Mouse (Mus musculus) bone marrow macrophage, adult 2 months (primary cell): Measurements from ENCODE around the gene Gse1. TPM values are rescaled to one million over a fixed set of nuclear protein-coding genes. Genes with fewer than 3 reads are reported as not detected.

Experiments
- H3K27ac ChIP-seq: 2 replicates; pipeline ENCODE4 v1.5.1; 2012; ENCODE audit warnings: low read depth, low read length; ENCODE audit not compliant: insufficient read depth
- H3K4me1 ChIP-seq: 2 replicates; pipeline ENCODE4 v1.6.1; 2012; ENCODE audit warnings: low read length; ENCODE audit not compliant: control insufficient read depth, insufficient read depth
- H3K4me3 ChIP-seq: 2 replicates; pipeline ENCODE4 v1.5.1; 2012; ENCODE audit warnings: mild to moderate bottlenecking, low read length, moderate library complexity; ENCODE audit not compliant: insufficient read depth
- CTCF ChIP-seq: IDR thresholded peaks from 2 replicates; pipeline ENCODE4 v1.5.1; 2012; ENCODE audit warnings: low read depth, mild to moderate bottlenecking, low read length, moderate library complexity
- POLR2A ChIP-seq: IDR thresholded peaks from 2 replicates; pipeline ENCODE4 v1.6.1; 2012; ENCODE audit warnings: mild to moderate bottlenecking, low read depth, low read length, borderline replicate concordance
- polyA plus RNA-seq: library from polyadenylated mRNA; stranded (reverse); fragments of >200 nt; gene quantifications from 2 replicates; pipeline ENCODE4 v1.2.4, GENCODE M21; 2012; ENCODE audit not compliant: missing spikeins, insufficient read depth, insufficient read length

The Gse1 gene
- polyA plus RNA-seq = 12.4 and 15.1 TPM in 2 replicates

DNA sequence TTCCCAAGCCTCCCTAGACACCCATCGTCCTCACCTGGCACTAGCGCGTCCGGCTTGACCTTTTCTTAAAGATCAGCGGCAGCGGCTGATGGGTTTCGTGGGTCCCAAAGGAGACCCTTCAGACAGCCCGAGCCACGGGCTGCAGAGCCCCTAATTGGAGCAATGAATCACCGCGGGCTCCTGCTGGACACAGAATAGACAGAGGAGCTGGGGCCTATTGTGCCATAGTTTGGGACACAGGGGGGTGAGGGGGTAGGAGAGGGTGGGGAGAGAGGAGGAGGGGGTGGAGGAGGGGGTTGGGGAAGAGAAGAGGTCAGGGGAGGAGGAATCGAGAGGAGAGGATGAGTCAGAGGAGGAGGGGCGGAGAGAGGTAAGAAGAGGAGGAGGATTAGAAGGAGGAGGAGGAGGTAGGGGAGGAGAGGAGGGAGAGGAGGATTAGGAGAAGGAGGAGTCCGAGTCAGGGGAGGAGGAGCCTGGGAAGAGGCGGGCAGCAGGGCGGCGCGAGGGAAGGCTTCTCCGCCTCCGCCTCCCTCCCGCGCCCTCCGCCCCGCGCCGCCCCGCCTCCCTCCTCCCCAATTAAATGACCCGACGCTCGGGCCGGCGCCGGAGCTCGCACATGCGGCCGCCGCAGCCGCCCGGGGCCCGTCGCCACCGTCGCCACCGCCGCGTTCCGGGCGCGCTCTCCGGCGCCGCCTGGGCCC is at the start of gene Gse1:
Gene Gse1 (plus strand): TSS at position 566 of the 701 bp plus-strand sequence.
- Histone ChIP-seq H3K4me1 (peaks cover 33% of the 10 kb centered on the region), H3K27ac (no peak within 1 kb of the TSS), H3K4me3 (peak within 1 kb of the TSS; percentile 65)
- TF ChIP-seq CTCF = no peak
- TF ChIP-seq POLR2A = no peak

DNA sequence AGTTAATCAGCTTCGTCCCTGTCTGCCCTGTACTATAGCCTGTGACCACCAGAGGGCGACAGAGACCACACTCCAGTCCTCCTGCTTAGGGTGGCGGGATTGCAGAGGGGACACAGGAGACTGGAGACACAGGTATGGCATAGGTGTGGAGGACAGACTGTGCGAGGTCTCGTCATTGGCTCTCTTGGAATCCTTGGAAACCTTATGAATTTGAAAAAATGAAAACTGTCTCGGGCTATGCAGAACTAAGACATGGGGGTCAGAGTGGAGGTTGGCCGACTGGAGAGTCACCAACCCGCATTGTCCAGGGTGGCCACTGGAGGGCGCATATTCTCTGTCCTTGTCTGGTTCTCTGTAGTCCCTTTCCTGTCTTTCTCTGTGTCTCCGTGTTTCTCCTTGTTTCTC is 49.2 kb upstream of the Gse1 start:
- H3K4me1 ChIP-seq = peaks cover 6% of the 10 kb centered on the region
- H3K27ac ChIP-seq = no peak overlapping the region
- TF ChIP-seq CTCF (peak; percentile 99), POLR2A (no peak)
- peak overlapping the region; percentile 22 for H3K4me3 ChIP-seq

GRCm38 (mm10) chr8:120180445-120180970 is 47.7 kb upstream of the Gse1 start:
- Histone ChIP-seq H3K4me3 (no peak overlapping the region), H3K27ac (no peak overlapping the region), H3K4me1 (peaks cover under 1% of the 10 kb centered on the region; the same call in 1 of the 2 replicates)
- no peak for TF ChIP-seq POLR2A

GRCm38 (mm10) chr8:120181274-120181673 is 47.0 kb upstream of the Gse1 start:
- TF ChIP-seq POLR2A (no peak), CTCF (no peak)
- H3K4me1 ChIP-seq = no peaks in the 10 kb centered on the region
- H3K4me3 ChIP-seq = no peak overlapping the region
- no peak overlapping the region for H3K27ac ChIP-seq

DNA sequence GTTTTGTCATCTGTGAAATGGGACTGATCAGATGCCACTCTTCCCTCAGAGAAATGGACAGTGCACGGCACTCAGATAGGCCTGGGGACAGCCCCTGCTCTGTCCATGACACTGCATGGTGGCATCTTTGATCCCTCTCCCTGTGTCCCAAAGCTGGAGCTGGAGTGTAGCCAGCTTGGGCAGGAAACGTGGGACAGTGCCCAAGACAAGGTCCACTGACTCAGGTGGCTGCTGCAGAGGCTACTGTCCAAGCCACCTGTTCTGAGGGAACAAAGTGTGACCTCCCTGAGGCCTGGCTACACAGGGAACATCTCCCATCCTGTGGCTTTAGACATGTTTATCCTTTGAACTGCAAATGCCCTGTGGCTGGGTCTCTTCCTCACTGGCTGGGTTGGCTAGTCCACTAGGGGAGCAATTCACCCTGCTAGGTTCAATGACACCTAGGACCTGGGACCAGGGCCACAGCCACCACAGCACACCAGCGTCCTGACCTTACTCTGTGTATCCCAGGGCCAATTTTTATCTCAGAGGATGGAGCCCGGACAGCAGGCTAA is 46.3 kb upstream of the Gse1 start:
- no peak for TF ChIP-seq CTCF
- TF ChIP-seq POLR2A = no peak
- Histone ChIP-seq H3K27ac (no peak overlapping the region), H3K4me3 (no peak overlapping the region), H3K4me1 (no peaks in the 10 kb centered on the region)

DNA sequence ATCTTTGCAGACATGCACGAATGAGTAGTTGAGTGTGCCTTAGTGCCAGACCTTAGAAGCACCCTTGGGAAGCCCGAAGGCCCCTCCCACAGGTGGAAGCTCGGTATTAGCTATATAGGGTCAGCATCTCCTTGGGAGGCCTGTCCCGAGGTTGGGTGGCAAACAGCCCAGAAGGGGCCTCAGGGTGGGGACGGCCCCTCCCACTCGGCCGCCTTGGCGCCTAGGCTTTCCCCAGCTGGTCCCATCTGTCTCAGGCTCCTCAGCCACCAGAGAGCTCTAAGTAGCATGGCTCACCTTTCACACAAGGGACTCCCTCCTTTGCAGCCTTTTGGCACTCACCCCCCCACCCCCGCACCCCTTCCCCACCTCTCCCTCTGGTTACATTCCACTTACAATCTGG is 43.9 kb upstream of the Gse1 start:
- TF ChIP-seq POLR2A (no peak), CTCF (no peak)
- H3K4me1 ChIP-seq = 0 out of 2 replicates have a peak, but pooled peaks cover 1% of the 10 kb centered on the region
- H3K27ac ChIP-seq = no peak overlapping the region
- no peak overlapping the region for H3K4me3 ChIP-seq

- no peak for TF ChIP-seq POLR2A
- TF ChIP-seq CTCF = no peak
- Histone ChIP-seq H3K4me3 (no peak overlapping the region), H3K27ac (no peak overlapping the region), H3K4me1 (0 out of 2 replicates have a peak, but pooled peaks cover 2% of the 10 kb centered on the region)
Observed at GRCm38 (mm10) chr8:120184850-120185792, 43.1 kb upstream of the Gse1 start.

DNA sequence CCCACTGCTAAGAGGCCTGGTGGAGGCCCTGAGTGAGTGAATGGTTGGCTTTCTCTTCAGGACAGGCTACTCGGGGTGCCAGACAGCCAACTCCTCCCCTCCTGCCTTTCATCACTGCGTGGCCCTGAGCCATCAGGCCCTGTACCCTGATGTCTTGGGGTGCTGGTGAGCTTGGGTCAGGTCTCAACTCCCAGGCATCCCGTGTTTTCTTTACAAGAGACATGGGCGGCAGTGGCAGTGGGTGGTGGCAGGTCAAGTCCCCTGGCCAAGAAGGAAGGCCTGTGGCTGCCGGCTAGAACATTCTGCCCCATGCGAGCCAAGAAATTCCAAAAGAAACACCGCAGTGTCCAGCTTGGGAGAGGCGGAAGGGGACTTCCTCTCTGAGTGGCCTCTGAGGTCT is 41.8 kb upstream of the Gse1 start:
- Histone ChIP-seq H3K4me3 (no peak overlapping the region), H3K27ac (no peak overlapping the region), H3K4me1 (0 out of 2 replicates have a peak, but pooled peaks cover 5% of the 10 kb centered on the region)
- TF ChIP-seq POLR2A = no peak
- no peak for TF ChIP-seq CTCF

DNA sequence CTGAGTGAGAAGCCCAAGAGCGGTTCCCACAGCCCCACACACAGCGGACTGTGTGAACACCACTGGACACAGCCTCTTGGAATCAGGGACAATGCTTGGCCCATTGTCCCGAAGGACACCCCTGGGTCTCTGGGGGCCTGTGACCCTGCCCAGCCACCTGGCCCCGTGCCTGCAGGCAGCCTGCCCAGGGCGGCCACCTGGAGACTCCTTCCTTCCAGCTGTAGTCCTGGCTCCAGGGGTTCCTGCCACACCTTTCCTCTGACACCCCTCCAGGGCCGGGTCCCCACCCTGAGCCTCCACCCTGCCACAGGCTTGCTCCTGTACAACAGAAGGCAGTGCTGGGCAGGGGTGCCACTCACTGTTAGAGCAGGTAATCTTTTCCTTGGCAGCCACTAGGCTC is 39.7 kb upstream of the Gse1 start:
- 0 out of 2 replicates have a peak, but pooled peaks cover 5% of the 10 kb centered on the region for H3K4me1 ChIP-seq
- H3K27ac ChIP-seq = no peak overlapping the region
- no peak overlapping the region for H3K4me3 ChIP-seq
- no peak for TF ChIP-seq POLR2A
- TF ChIP-seq CTCF = no peak

- Histone ChIP-seq H3K4me1 (0 out of 2 replicates have a peak, but pooled peaks cover 5% of the 10 kb centered on the region), H3K4me3 (no peak overlapping the region), H3K27ac (no peak overlapping the region)
- TF ChIP-seq POLR2A (no peak), CTCF (no peak)
Observed at GRCm38 (mm10) chr8:120189440-120189839, 38.8 kb upstream of the Gse1 start.
